Mouse (Mus musculus) G1E (cell line): ENCODE data around the gene Ripor2.

Source experiments
- CTCF ChIP-seq: IDR thresholded peaks from 2 replicates; pipeline ENCODE4 v1.5.1; 2012; ENCODE audit warnings: low read depth, low read length, inconsistent platforms, mixed read lengths
- GATA1 ChIP-seq: IDR thresholded peaks from 2 replicates; pipeline ENCODE4 v1.6.1; 2012; ENCODE audit warnings: borderline replicate concordance, low read length, inconsistent platforms, mixed read lengths
- TAL1 ChIP-seq: conservative IDR thresholded peaks from 2 replicates; pipeline ENCODE4 v1.6.1; 2012; ENCODE audit warnings: low read depth, low read length, inconsistent platforms, mixed read lengths

- TF ChIP-seq CTCF (no peak), GATA1 (no peak), TAL1 (no peak)
Observed at GRCm38 (mm10) chr13:24670676-24671075, 88.7 kb downstream of the Ripor2 start.
